Mouse (Mus musculus) ES-Bruce4 (cell line): ENCODE measurements around the gene Doc2a. TPM values are rescaled to one million over a fixed set of nuclear protein-coding genes. Genes with fewer than 3 reads are reported as not detected.

Experiments
- H3K27ac ChIP-seq: 2 replicates; pipeline ENCODE4 v1.5.1; 2012; ENCODE audit warnings: low read length, inconsistent platforms; ENCODE audit not compliant: insufficient read depth
- H3K27me3 ChIP-seq: 2 replicates; pipeline ENCODE4 v1.6.1; 2012; ENCODE audit warnings: mild to moderate bottlenecking, low read length, inconsistent platforms; ENCODE audit not compliant: control insufficient read depth, poor library complexity, insufficient read depth, severe bottlenecking
- H3K36me3 ChIP-seq: 2 replicates; pipeline ENCODE4 v1.6.1; 2012; ENCODE audit warnings: inconsistent platforms, mild to moderate bottlenecking, low read length, moderate library complexity; ENCODE audit not compliant: control insufficient read depth, poor library complexity, insufficient read depth, severe bottlenecking
- H3K4me1 ChIP-seq: one replicate; pipeline ENCODE4 v1.8.1; 2011; ENCODE audit warnings: low read length; ENCODE audit not compliant: control insufficient read depth, insufficient read depth
- H3K4me3 ChIP-seq: 2 replicates; pipeline ENCODE4 v1.5.1; 2011; ENCODE audit warnings: low read depth, mild to moderate bottlenecking, low read length
- H3K9ac ChIP-seq: 2 replicates; pipeline ENCODE4 v1.6.1; 2012; ENCODE audit warnings: low read depth, mild to moderate bottlenecking, inconsistent platforms; ENCODE audit not compliant: poor library complexity, severe bottlenecking
- H3K9me3 ChIP-seq: replicated peaks from 2 replicates; pipeline ENCODE4 v1.6.1; 2012; ENCODE audit warnings: mild to moderate bottlenecking, low read length, inconsistent platforms; ENCODE audit not compliant: control insufficient read depth, poor library complexity, insufficient read depth, severe bottlenecking
- CTCF ChIP-seq: IDR thresholded peaks from one replicate; pipeline ENCODE4 v1.8.1; 2011; ENCODE audit warnings: low read depth, low read length
- EP300 ChIP-seq: IDR thresholded peaks from 2 replicates; pipeline ENCODE4 v1.6.1; 2011; ENCODE audit warnings: low read depth, low read length; ENCODE audit not compliant: insufficient read depth
- POLR2A ChIP-seq: IDR thresholded peaks from one replicate; pipeline ENCODE4 v1.8.1; 2011; ENCODE audit warnings: low read length; ENCODE audit not compliant: insufficient read depth
- polyA plus RNA-seq: library from polyadenylated mRNA; stranded (reverse); fragments of >200 nt; gene quantifications from 2 replicates; pipeline ENCODE4 v1.2.4, GENCODE M21; 2011; ENCODE audit warnings: low read depth; ENCODE audit not compliant: missing spikeins, insufficient read depth, insufficient read length

The Doc2a gene
- polyA plus RNA-seq, 1 experiment, result 3.3 TPM

DNA sequence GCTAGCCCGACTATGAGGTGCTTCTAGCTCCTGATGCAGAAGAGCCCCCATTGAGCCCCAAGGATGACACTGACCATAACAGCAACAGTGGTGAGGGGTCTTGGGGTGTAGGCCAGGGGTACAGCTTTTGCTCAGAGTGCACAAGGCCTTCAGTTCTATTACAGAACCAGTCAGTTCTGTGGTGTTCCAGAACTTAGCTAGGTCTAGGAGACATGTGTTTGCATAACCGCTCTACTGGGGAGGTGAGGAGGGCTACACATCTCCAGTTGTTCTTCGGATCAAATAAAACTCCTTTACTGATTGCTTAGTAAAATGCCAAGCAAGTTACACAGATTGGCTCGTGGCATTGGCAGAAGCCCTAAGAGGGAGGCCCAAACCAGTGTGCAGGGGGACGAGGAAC lies 15.7 kb upstream of the Doc2a start, which contains the start of gene 4930451I11Rik:
Gene 4930451I11Rik, minus strand, starts transcription at position 101 of the 400 bp plus-strand sequence.
- no peak for TF ChIP-seq CTCF
- TF ChIP-seq POLR2A, result no peak
- TF ChIP-seq EP300, result no peak
- no peaks in the 10 kb centered on the region for H3K27me3 ChIP-seq
- no peaks in the 10 kb centered on the region for H3K36me3 ChIP-seq
- H3K4me1 ChIP-seq, result peaks cover 3% of the 10 kb centered on the region
- H3K27ac ChIP-seq, result no peak within 1 kb of the TSS
- H3K4me3 ChIP-seq, result peak within 1 kb of the TSS; percentile 69
- no peaks in the 10 kb centered on the region for H3K9me3 ChIP-seq
- H3K9ac ChIP-seq, result no peak within 1 kb of the TSS

DNA sequence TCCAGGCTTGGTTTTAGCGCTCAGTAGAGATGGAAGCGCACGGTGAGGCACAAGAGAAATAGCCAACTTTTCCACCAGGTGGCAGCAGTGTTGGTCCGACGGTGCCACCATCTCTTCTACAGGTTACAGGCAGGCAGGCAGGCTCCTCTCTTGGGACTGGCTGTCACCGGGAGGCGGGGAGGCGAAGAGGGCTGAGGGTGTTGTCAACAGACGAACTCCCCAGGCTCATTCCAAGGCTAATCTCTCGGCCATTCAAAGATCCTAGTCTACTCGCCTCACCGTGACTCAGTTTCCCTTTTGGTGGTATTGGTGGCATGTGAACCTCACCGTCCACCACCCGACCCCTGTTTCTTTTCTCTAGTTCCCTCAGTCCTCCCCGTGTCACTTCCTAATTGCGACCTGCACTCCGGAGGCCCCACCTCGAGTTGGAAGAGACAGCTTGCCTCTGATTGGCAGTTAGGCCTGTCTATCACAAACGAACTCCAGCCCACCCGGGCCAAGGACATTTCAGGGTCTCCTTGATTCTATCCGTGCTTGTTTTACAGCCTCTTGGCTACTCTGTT lies 15.1 kb upstream of the Doc2a start:
- H3K4me3 ChIP-seq, result peak overlapping the region; percentile 69
- H3K27me3 ChIP-seq, result no peaks in the 10 kb centered on the region
- peaks cover 3% of the 10 kb centered on the region for H3K4me1 ChIP-seq
- no peaks in the 10 kb centered on the region for H3K9me3 ChIP-seq
- TF ChIP-seq CTCF (peak; percentile 90), EP300 (no peak), POLR2A (no peak)
- H3K36me3 ChIP-seq, result no peaks in the 10 kb centered on the region
- no peak overlapping the region for H3K9ac ChIP-seq
- H3K27ac ChIP-seq, result no peak overlapping the region

DNA sequence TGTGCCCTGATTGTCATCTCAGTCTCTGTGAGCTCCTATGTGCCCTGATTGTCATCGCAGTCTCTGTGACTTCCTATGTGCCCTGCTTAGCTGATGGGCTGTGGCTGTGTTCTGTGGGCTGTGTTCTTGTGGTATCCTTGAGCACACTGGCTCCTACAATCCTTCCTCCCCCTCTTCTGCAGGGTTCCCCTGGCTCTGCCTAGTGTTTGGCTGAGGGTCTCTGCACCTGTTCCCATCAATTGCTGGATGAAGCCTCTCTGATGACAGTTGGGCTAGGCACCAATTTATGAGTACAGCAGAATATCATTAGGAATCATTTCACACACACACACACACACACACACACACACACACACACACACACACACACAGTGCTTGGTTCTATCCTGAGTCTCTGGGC lies 13.9 kb upstream of the Doc2a start:
- TF ChIP-seq CTCF, result no peak
- TF ChIP-seq POLR2A, result no peak
- TF ChIP-seq EP300, result no peak
- Histone ChIP-seq H3K4me1 (peaks cover 3% of the 10 kb centered on the region), H3K27me3 (no peaks in the 10 kb centered on the region), H3K36me3 (no peaks in the 10 kb centered on the region), H3K4me3 (no peak overlapping the region), H3K27ac (no peak overlapping the region), H3K9me3 (no peaks in the 10 kb centered on the region), H3K9ac (no peak overlapping the region)

DNA sequence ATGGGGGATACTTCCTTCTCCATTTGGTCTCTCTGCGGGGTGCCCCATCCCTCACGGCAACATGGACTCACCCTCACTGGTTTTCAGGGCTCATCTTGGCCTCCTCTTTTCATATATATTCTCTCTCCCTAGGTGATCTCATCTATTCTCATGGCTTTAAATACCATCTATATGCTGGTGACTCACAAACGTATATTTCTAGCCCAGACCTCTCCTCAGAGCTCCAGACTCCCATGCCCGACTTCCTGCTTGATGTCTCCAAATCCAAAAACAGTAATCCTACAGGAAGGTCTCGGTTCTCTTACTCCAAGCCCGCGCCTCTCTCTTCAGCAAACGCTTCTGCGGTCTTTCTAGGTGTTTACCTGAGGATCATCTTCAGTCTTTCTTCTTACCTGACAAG lies 3.9 kb upstream of the Doc2a start:
- Histone ChIP-seq H3K36me3 (no peaks in the 10 kb centered on the region), H3K9ac (no peak overlapping the region), H3K4me3 (no peak overlapping the region), H3K27ac (no peak overlapping the region), H3K27me3 (peaks cover 2% of the 10 kb centered on the region; the same call in 1 of the 2 replicates), H3K9me3 (no peaks in the 10 kb centered on the region), H3K4me1 (no peaks in the 10 kb centered on the region)
- TF ChIP-seq EP300, result no peak
- TF ChIP-seq CTCF, result no peak
- no peak for TF ChIP-seq POLR2A

DNA sequence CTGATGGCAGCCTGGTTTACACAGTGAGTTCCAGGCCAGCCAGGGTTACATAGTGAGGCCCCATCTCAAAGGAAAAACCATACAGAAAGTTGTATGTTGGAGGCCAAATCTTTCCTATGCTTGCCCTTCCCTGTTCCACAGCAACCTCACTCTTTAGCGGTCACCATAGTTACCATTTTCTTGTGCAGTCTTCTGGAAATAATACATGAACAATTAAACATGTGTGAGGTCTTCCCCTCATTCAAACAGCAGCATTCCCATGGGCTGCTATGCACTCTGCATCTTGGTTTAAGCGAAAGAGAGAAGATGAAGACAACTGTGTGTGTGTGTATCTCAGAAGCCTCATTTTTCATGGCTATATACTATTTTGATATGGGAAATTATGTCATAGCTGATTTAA lies 1.7 kb upstream of the Doc2a start:
- no peaks in the 10 kb centered on the region for H3K36me3 ChIP-seq
- 0 out of 2 replicates have a peak, but pooled peaks cover 2% of the 10 kb centered on the region for H3K27me3 ChIP-seq
- H3K9ac ChIP-seq, result no peak overlapping the region
- no peaks in the 10 kb centered on the region for H3K4me1 ChIP-seq
- TF ChIP-seq CTCF, result no peak
- TF ChIP-seq POLR2A, result no peak
- TF ChIP-seq EP300, result no peak
- no peak overlapping the region for H3K27ac ChIP-seq
- no peaks in the 10 kb centered on the region for H3K9me3 ChIP-seq
- H3K4me3 ChIP-seq, result no peak overlapping the region

DNA sequence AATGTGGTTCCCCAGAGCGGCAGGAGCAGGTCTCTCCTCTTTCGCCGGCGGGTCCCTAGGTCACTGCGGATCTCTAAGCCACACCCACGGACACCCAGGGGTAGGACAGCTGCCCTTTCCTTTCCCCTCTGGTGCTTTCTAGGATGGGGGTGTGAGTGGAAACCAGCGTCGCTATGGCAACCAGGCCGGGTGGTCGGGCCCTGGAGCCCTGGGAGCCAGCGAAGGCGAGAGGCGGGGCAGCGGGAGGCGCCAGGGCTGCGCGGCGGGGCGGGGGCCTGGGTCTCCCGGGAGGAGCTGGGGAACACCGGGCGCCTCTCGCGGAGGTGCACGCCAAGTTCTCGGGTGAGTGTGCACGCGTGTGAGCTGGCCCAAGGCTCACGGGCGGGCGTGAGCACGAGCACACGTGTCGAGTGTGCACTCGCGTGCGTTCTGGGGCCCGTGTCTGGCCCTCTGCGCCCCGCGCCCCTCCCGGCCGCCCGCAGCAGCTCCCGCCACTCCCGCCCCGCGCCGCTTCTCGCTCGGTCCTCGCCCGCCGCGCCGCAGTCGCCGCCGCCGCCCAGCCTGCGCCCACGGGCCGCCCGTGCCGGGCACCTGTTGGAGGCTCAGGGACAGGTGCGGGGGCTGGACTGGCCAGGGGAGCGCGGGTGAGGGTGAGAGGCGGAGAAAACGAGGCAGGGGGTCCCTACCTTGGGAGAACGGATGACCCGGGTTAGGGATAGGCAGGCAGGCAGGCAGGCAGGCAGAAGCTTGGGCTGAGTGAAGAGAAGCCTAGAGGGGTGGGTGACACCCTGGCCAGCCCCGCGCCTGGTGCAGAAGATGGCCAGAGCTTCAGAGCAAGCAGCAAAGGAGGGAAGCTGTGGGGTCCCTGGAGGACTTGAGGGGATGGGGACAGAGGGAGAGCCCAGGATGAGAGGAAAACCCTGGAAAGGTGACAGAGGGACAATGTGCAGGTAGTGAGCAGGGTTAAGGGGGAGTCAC lies 494 bp downstream of the Doc2a start:
- Histone ChIP-seq H3K27ac (no peak overlapping the region), H3K9me3 (no peaks in the 10 kb centered on the region), H3K36me3 (peaks cover 8% of the 10 kb centered on the region; the same call in 1 of the 2 replicates), H3K4me3 (peak overlapping the region; percentile 87), H3K9ac (peak overlapping the region; percentile 79), H3K27me3 (0 out of 2 replicates have a peak, but pooled peaks cover 2% of the 10 kb centered on the region), H3K4me1 (no peaks in the 10 kb centered on the region)
- TF ChIP-seq POLR2A, result no peak
- no peak for TF ChIP-seq EP300
- no peak for TF ChIP-seq CTCF
